Mouse (Mus musculus): ENCODE data around the gene Olfr693.
"Not testable (repeated sequence)": the region's sequence is repeated elsewhere in the genome, so short reads cannot be mapped to it uniquely, and the experiment has no call there.

GRCm38 (mm10) chr7:106725654-106726053 is 45.3 kb upstream of the Olfr693 start:
- not testable (repeated sequence) for TF ChIP-seq CTCF (IDR thresholded peaks at IDR 0.05; ENCODE audit: borderline replicate concordance, insufficient read depth, low read length); POLR2A (IDR thresholded peaks at IDR 0.05; ENCODE audit: low read depth, low read length)
